Mouse (Mus musculus): ENCODE results near the gene Map3k14. TPM values are rescaled to one million over a fixed set of nuclear protein-coding genes. Genes with fewer than 3 reads are reported as not detected.

The Map3k14 gene
- 3.2 and 5.8 TPM in 2 replicates for total RNA-seq (2014; rRNA removed)
- polyA plus RNA-seq (2015; fragmentation: Nextera tagmentation; extraction: Ambion mirVana) = 0.77 TPM in 2 replicates

GRCm38 (mm10) chr11:103267346-103268219 lies at the start of gene Map3k14:
TSS of gene Map3k14 (minus strand) at chr11:103267472.
- Histone ChIP-seq H3K27ac (ENCODE audit: low read depth, low read length) (peak within 1 kb of the TSS; percentile 83), H3K36me3 (ENCODE audit: insufficient read depth) (no peaks in the 10 kb centered on the region), H3K4me1 (ENCODE audit: insufficient read depth) (peaks cover 7% of the 10 kb centered on the region), H3K27me3 (ENCODE audit: insufficient read depth, low read length) (no peaks in the 10 kb centered on the region), H3K4me3 (ENCODE audit: low read depth, low read length) (peak within 1 kb of the TSS; percentile 71), H3K9ac (peak within 1 kb of the TSS; percentile 66), H3K9me3 (ENCODE audit: low read length) (no peaks in the 10 kb centered on the region), H3K4me2 (ENCODE audit: low read depth) (peak within 1 kb of the TSS; percentile 86)
- peak; percentile 99 for DNase-seq
- TF ChIP-seq CTCF (IDR thresholded peaks at IDR 0.05; ENCODE audit: low read depth) = no peak
- under 1% methylated on average over 50 of the region's 55 CpGs for WGBS
- ATAC-seq = peak; percentile 97

DNA sequence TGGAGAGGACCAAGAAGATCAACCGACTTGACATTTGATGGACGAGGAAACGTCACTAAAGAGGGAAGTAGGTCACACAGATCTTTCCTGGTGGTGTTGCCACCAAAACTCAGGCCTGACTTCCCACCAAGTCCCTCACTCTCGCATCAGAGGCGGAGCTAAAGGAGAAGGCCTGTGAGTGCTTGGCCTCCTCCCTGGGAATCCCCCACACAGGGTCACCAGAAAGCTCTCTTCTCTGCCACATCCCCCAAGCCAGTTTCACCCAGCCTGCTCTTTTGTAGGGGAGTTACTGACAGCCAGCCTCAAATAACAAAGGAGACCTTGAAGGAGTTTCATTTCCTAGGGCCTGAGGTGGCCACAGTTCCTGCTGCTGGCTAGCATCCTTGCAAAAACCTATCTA lies 48.1 kb upstream of the Map3k14 start:
- no peak for TF ChIP-seq CTCF (IDR thresholded peaks at IDR 0.05; ENCODE audit: low read depth)
- DNase-seq (no peak), ATAC-seq (no peak)
- no peaks in the 10 kb centered on the region for H3K9me3 ChIP-seq (ENCODE audit: low read length)
- 91% methylated on average over 5 of the region's 5 CpGs for WGBS
- H3K4me2 ChIP-seq (ENCODE audit: low read depth) = no peak overlapping the region
- no peaks in the 10 kb centered on the region for H3K4me1 ChIP-seq (ENCODE audit: insufficient read depth)
- no peaks in the 10 kb centered on the region for H3K36me3 ChIP-seq (ENCODE audit: insufficient read depth)
- H3K27ac ChIP-seq (ENCODE audit: low read depth, low read length) = no peak overlapping the region
- H3K4me3 ChIP-seq (ENCODE audit: low read depth, low read length) = no peak overlapping the region
- peaks cover 3% of the 10 kb centered on the region; the same call in 1 of the 2 replicates for H3K27me3 ChIP-seq (ENCODE audit: insufficient read depth, low read length)
- H3K9ac ChIP-seq = no peak overlapping the region

- no peak overlapping the region for H3K4me3 ChIP-seq (ENCODE audit: low read depth, low read length)
- no peak overlapping the region for H3K9ac ChIP-seq
- peaks cover 3% of the 10 kb centered on the region; the same call in 1 of the 2 replicates for H3K27me3 ChIP-seq (ENCODE audit: insufficient read depth, low read length)
- no peaks in the 10 kb centered on the region for H3K4me1 ChIP-seq (ENCODE audit: insufficient read depth)
- ATAC-seq = no peak
- no peak for DNase-seq
- TF ChIP-seq CTCF (IDR thresholded peaks at IDR 0.05; ENCODE audit: low read depth) = no peak
- 78% methylated on average over 10 of the region's 10 CpGs for WGBS
- H3K27ac ChIP-seq (ENCODE audit: low read depth, low read length) = no peak overlapping the region
- H3K4me2 ChIP-seq (ENCODE audit: low read depth) = no peak overlapping the region
- H3K9me3 ChIP-seq (ENCODE audit: low read length) = no peaks in the 10 kb centered on the region
- H3K36me3 ChIP-seq (ENCODE audit: insufficient read depth) = no peaks in the 10 kb centered on the region
These were observed 47.6 kb upstream of the Map3k14 start for GRCm38 (mm10) chr11:103314736-103315374.

DNA sequence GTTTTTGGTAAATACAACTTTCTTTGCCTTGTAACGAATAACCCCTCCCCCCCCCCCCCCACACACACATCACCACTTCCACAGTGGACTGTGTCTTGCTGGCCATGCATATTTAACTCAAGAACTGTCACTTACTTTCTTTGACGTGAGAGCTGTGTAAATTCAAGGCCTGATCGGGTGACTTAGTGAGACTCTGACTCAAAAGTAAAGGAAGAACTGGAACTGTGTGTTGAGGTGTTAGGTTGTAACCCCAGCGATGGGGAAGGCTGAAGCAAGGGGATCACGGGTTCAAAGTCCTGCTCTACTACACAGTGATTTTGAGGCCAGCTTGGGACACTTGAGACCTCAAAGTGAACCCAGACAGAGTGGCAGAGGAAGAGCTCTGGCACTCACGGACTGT lies 46.3 kb upstream of the Map3k14 start:
- Histone ChIP-seq H3K4me3 (ENCODE audit: low read depth, low read length) (no peak overlapping the region), H3K36me3 (ENCODE audit: insufficient read depth) (no peaks in the 10 kb centered on the region), H3K27ac (ENCODE audit: low read depth, low read length) (no peak overlapping the region), H3K4me1 (ENCODE audit: insufficient read depth) (no peaks in the 10 kb centered on the region), H3K27me3 (ENCODE audit: insufficient read depth, low read length) (peaks cover 3% of the 10 kb centered on the region; the same call in 1 of the 2 replicates), H3K9me3 (ENCODE audit: low read length) (no peaks in the 10 kb centered on the region), H3K4me2 (ENCODE audit: low read depth) (no peak overlapping the region), H3K9ac (no peak overlapping the region)
- no peak for TF ChIP-seq CTCF (IDR thresholded peaks at IDR 0.05; ENCODE audit: low read depth)
- WGBS = 85% methylated on average over 6 of the region's 6 CpGs
- DNase-seq = no peak
- ATAC-seq = no peak

GRCm38 (mm10) chr11:103312655-103313255 lies 45.5 kb upstream of the Map3k14 start:
- no peak for TF ChIP-seq CTCF (IDR thresholded peaks at IDR 0.05; ENCODE audit: low read depth)
- no peaks in the 10 kb centered on the region for H3K9me3 ChIP-seq (ENCODE audit: low read length)
- H3K36me3 ChIP-seq (ENCODE audit: insufficient read depth) = no peaks in the 10 kb centered on the region
- H3K4me1 ChIP-seq (ENCODE audit: insufficient read depth) = no peaks in the 10 kb centered on the region
- WGBS = 66% methylated on average over 8 of the region's 8 CpGs
- no peak overlapping the region for H3K9ac ChIP-seq
- H3K4me3 ChIP-seq (ENCODE audit: low read depth, low read length) = no peak overlapping the region
- H3K27ac ChIP-seq (ENCODE audit: low read depth, low read length) = no peak overlapping the region
- H3K4me2 ChIP-seq (ENCODE audit: low read depth) = no peak overlapping the region
- ATAC-seq (no peak), DNase-seq (no peak)
- peaks cover 3% of the 10 kb centered on the region; the same call in 1 of the 2 replicates for H3K27me3 ChIP-seq (ENCODE audit: insufficient read depth, low read length)

DNA sequence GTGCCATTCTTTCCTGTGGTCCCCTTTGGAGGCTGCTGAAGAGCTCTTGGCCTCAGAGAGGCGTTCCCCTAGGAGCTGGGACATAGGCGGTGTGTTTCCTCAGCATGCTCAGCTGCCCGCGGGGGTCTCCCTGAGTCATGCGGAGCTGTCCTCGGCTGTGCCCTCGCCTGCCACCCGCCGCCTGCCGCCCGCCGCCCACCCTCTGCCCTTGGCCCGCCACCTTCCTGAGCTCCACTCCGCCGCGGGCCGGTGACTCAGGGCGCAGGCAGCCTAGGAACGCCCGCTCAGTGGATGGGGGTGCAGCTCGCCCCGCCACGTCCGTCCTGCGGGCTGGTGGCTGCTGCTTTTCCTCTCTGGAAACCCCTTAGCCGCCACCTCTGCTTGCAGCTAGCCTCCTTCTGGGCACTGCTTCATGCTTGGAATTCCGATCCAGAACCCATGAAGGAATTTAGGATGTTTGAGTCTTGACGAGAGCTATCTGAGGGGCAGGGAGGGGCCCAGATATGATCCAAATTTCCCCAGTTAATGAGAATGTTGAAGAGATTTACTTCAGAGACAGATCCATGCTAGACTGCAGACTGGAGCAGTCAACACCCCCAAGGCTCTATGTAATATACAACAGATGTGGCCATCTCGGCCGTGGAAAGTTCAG lies 44.8 kb upstream of the Map3k14 start:
- H3K27me3 ChIP-seq (ENCODE audit: insufficient read depth, low read length) = peaks cover 3% of the 10 kb centered on the region; the same call in 1 of the 2 replicates
- 6% methylated on average over 30 of the region's 30 CpGs for WGBS
- H3K4me3 ChIP-seq (ENCODE audit: low read depth, low read length) = peak overlapping the region; percentile 20
- H3K9me3 ChIP-seq (ENCODE audit: low read length) = no peaks in the 10 kb centered on the region
- H3K4me1 ChIP-seq (ENCODE audit: insufficient read depth) = no peaks in the 10 kb centered on the region
- DNase-seq = no peak
- H3K4me2 ChIP-seq (ENCODE audit: low read depth) = peak overlapping the region; percentile 55
- peak overlapping the region; percentile 28; the same call in 1 of the 2 replicates for H3K9ac ChIP-seq
- H3K27ac ChIP-seq (ENCODE audit: low read depth, low read length) = no peak overlapping the region
- ATAC-seq = no peak
- H3K36me3 ChIP-seq (ENCODE audit: insufficient read depth) = no peaks in the 10 kb centered on the region
- no peak for TF ChIP-seq CTCF (IDR thresholded peaks at IDR 0.05; ENCODE audit: low read depth)

Measured in forebrain, postnatal 0 days (tissue).